23 mouse cellular contexts compared by ENCODE assay signal in the genomic region with DNA sequence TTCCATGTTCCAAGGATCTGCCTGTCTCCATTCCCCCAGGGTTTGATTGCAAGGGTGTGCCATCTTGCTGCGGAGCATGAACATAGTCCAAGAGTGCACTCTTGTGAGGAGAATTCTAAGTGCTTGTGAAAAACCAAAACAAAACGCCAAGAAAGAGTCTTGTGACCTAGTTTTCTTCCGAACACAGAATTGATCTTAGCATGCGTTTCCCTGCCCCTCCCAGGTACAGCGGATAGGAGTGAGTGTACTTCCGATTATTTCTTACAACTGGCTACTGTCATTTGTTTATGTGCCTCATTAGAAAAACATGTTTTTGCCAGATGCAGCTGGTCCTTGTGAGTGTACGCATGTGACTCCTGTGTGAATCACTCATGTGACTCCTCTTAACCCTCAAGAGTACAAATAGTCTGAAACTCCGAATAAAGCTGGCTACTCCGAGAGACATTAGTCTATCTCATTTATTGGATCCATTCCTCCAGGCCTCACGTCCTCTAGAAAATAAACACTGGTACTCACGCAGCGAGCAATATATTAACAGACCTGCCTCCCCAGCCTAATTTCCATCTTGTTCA. TPM values are rescaled to one million over a fixed set of nuclear protein-coding genes. Genes with fewer than 3 reads are reported as not detected.
DNase-seq lines count a peak whose midpoint lies in the region; ATAC-seq and TF ChIP-seq lines count a peak whose summit lies in the region.
"Had no signal": no experiment of that assay in that cellular context is flagged by ENCODE, and none has a peak within 500 bp of the region (broad histone marks: within the 10 kb centered on the region; RNA-seq: fewer than 3 reads in every experiment).

No protein-coding gene starts in this region.

- H3K27ac ChIP-seq in midbrain, postnatal 0 days (ENCODE audit: low read depth, low read length) = no peak overlapping the region
- H3K27ac ChIP-seq in midbrain, embryonic 15.5 days = no peak overlapping the region
- H3K27ac ChIP-seq in intestine, postnatal 0 days (ENCODE audit: low read depth, low read length) = no peak overlapping the region
- H3K27ac ChIP-seq in layer of hippocampus, adult 2 months = no peak overlapping the region
- H3K27ac ChIP-seq: embryonic facial prominence, embryonic 15.5 days; forebrain, embryonic 15.5 days; hindbrain, embryonic 15.5 days had no signal

- TF ChIP-seq CTCF in midbrain, postnatal 0 days (IDR thresholded peaks at IDR 0.05) = peak; percentile 36
- TF ChIP-seq CTCF in intestine, postnatal 0 days (IDR thresholded peaks at IDR 0.05; ENCODE audit: low read depth) = peak; percentile 18; the same call in 1 of the 2 replicates
- no peak for TF ChIP-seq CTCF in layer of hippocampus, adult 2 months (conservative IDR thresholded peaks at IDR 0.05)

- DNase-seq in midbrain, postnatal 0 days (ENCODE audit: low spot score) = no peak
- peak; percentile 24 for DNase-seq in fibroblast of lung, adult 2 months (ENCODE audit: low read depth)
- DNase-seq in layer of hippocampus, adult 2 months (ENCODE audit: low spot score in 2 of 2) = no peak
- no peak for DNase-seq in B cell, adult 2 months
- DNase-seq: adrenal gland, adult 2 months; adrenal gland, postnatal 36 days; cerebellum, adult 2 months; cerebellum, postnatal 14 days; embryo, embryonic 11 days; gastrocnemius, postnatal 10 days; heart, postnatal 36 days had no signal

- H3K4me2 ChIP-seq in midbrain, postnatal 0 days (ENCODE audit: low read depth, low read length, poor library complexity, severe bottlenecking) = no peak overlapping the region
- no peak overlapping the region for H3K4me2 ChIP-seq in midbrain, embryonic 15.5 days
- H3K4me2 ChIP-seq in intestine, postnatal 0 days (replicated peaks; ENCODE audit: low read depth) = no peak overlapping the region
- H3K4me2 ChIP-seq: embryonic facial prominence, embryonic 15.5 days; forebrain, embryonic 15.5 days; heart, embryonic 12.5 days; hindbrain, embryonic 15.5 days had no signal

- H3K9me3 ChIP-seq in midbrain, postnatal 0 days (ENCODE audit: low read length) = no peaks in the 10 kb centered on the region
- H3K9me3 ChIP-seq in midbrain, embryonic 15.5 days = no peaks in the 10 kb centered on the region
- no peaks in the 10 kb centered on the region for H3K9me3 ChIP-seq in intestine, postnatal 0 days (ENCODE audit: control insufficient read depth)
- H3K9me3 ChIP-seq: embryonic facial prominence, embryonic 15.5 days; forebrain, embryonic 15.5 days; heart, embryonic 12.5 days; hindbrain, embryonic 15.5 days had no signal

- no peak overlapping the region for H3K4me3 ChIP-seq in midbrain, postnatal 0 days (ENCODE audit: low read depth, low read length)
- H3K4me3 ChIP-seq in midbrain, embryonic 15.5 days = no peak overlapping the region
- no peak overlapping the region for H3K4me3 ChIP-seq in intestine, postnatal 0 days (ENCODE audit: low read depth, low read length)
- H3K4me3 ChIP-seq in layer of hippocampus, adult 2 months = no peak overlapping the region
- H3K4me3 ChIP-seq: embryonic facial prominence, embryonic 15.5 days; erythroblast, embryonic 14.5 days; forebrain, embryonic 15.5 days; heart, embryonic 12.5 days; hindbrain, embryonic 15.5 days had no signal

- H3K9ac ChIP-seq in midbrain, postnatal 0 days (replicated peaks; ENCODE audit: low read length, poor library complexity, severe bottlenecking) = no peak overlapping the region
- H3K9ac ChIP-seq in midbrain, embryonic 15.5 days = no peak overlapping the region
- no peak overlapping the region for H3K9ac ChIP-seq in intestine, postnatal 0 days (ENCODE audit: low read depth, low read length)
- H3K9ac ChIP-seq: embryonic facial prominence, embryonic 15.5 days; forebrain, embryonic 15.5 days; heart, embryonic 12.5 days; hindbrain, embryonic 15.5 days had no signal

- H3K27me3 ChIP-seq in midbrain, postnatal 0 days (ENCODE audit: insufficient read depth, low read length) = no peaks in the 10 kb centered on the region
- H3K27me3 ChIP-seq in midbrain, embryonic 15.5 days (replicated peaks) = no peaks in the 10 kb centered on the region
- no peaks in the 10 kb centered on the region for H3K27me3 ChIP-seq in intestine, postnatal 0 days (replicated peaks; ENCODE audit: control insufficient read depth, insufficient read depth, low read length)
- H3K27me3 ChIP-seq: embryonic facial prominence, embryonic 15.5 days; forebrain, embryonic 15.5 days; heart, embryonic 12.5 days; hindbrain, embryonic 15.5 days had no signal

- WGBS in midbrain, postnatal 0 days = 84% methylated on average over 12 of the region's 12 CpGs
- 87% methylated on average over 12 of the region's 12 CpGs for WGBS in midbrain, embryonic 15.5 days
- WGBS in intestine, postnatal 0 days = 57% methylated on average over 12 of the region's 12 CpGs

- no peaks in the 10 kb centered on the region for H3K36me3 ChIP-seq in midbrain, postnatal 0 days (ENCODE audit: insufficient read depth, low read length)
- no peaks in the 10 kb centered on the region for H3K36me3 ChIP-seq in midbrain, embryonic 15.5 days (replicated peaks)
- H3K36me3 ChIP-seq in intestine, postnatal 0 days (ENCODE audit: control insufficient read depth, insufficient read depth) = no peaks in the 10 kb centered on the region
- H3K36me3 ChIP-seq: embryonic facial prominence, embryonic 15.5 days; forebrain, embryonic 15.5 days; heart, embryonic 12.5 days; hindbrain, embryonic 15.5 days had no signal

- H3K4me1 ChIP-seq in midbrain, postnatal 0 days (ENCODE audit: insufficient read depth, low read length) = no peaks in the 10 kb centered on the region
- H3K4me1 ChIP-seq in midbrain, embryonic 15.5 days = no peaks in the 10 kb centered on the region
- no peaks in the 10 kb centered on the region for H3K4me1 ChIP-seq in intestine, postnatal 0 days (replicated peaks; ENCODE audit: control insufficient read depth, insufficient read depth, low read length)
- H3K4me1 ChIP-seq: embryonic facial prominence, embryonic 15.5 days; forebrain, embryonic 15.5 days; hindbrain, embryonic 15.5 days had no signal

- ATAC-seq in midbrain, postnatal 0 days (ENCODE audit: low FRiP score) = no peak
- ATAC-seq in midbrain, embryonic 15.5 days (replicated peaks) = no peak
- no peak for ATAC-seq in intestine, postnatal 0 days
- ATAC-seq: forebrain, embryonic 15.5 days; Patski had no signal

RNA-seq across cellular contexts. Expression of gene Tmem232, which starts 11.9 kb away (rescaled TPM):
- 1.1 and 1.3 TPM in 2 replicates for total RNA-seq in midbrain, postnatal 0 days (2014; rRNA removed)
- polyA plus RNA-seq in midbrain, postnatal 0 days (2015; fragmentation: Nextera tagmentation; extraction: Ambion mirVana) = 1.8 TPM in 2 replicates
- 0.48 and 0.59 TPM in 2 replicates for polyA plus RNA-seq in midbrain, embryonic 15.5 days (2015; fragmentation: Nextera tagmentation; extraction: Ambion mirVana)
- polyA plus RNA-seq in intestine, postnatal 0 days (2015; fragmentation: Nextera tagmentation; extraction: Ambion mirVana) = not detected in 2 replicates
- total RNA-seq in layer of hippocampus, adult 2 months (2021) = under 1 TPM; 0.91 to 0.97 TPM
- total RNA-seq: adrenal gland, adult 2 months; adrenal gland, postnatal 36 days; common myeloid progenitor, adult 5-6 weeks; heart, postnatal 36 days; MEL had no signal
- polyA plus RNA-seq: adrenal gland, adult 2 months; embryonic facial prominence, embryonic 11.5 days; erythroblast, embryonic 14.5 days; forebrain, embryonic 11.5 days; Patski had no signal
